In genomic region chr5:76702646-76703045, GRCm38 (mm10) we compare ENCODE assay signal across 8 mouse cellular contexts. TPM values are rescaled to one million over a fixed set of nuclear protein-coding genes. Genes with fewer than 3 reads are reported as not detected.
DNase-seq lines count a peak whose midpoint lies in the region; ATAC-seq lines count a peak whose summit lies in the region.

No protein-coding gene starts in this region.

- no peak overlapping the region for H3K27ac ChIP-seq in kidney, embryonic 15.5 days
- peak overlapping the region; percentile 35; the same call in 1 of the 2 replicates for H3K27ac ChIP-seq in forebrain, embryonic 14.5 days (ENCODE audit: low read depth, low read length)

- H3K4me3 ChIP-seq in kidney, embryonic 15.5 days (replicated peaks), result no peak overlapping the region
- no peak overlapping the region for H3K4me3 ChIP-seq in forebrain, embryonic 14.5 days (ENCODE audit: low read depth, low read length)

- no peaks in the 10 kb centered on the region for H3K9me3 ChIP-seq in kidney, embryonic 15.5 days (replicated peaks)
- H3K9me3 ChIP-seq in forebrain, embryonic 14.5 days (replicated peaks; ENCODE audit: control insufficient read depth, low read length), result no peaks in the 10 kb centered on the region

- H3K9ac ChIP-seq in kidney, embryonic 15.5 days, result no peak overlapping the region
- no peak overlapping the region for H3K9ac ChIP-seq in forebrain, embryonic 14.5 days (ENCODE audit: low read length)

- no peaks in the 10 kb centered on the region for H3K27me3 ChIP-seq in kidney, embryonic 15.5 days
- no peaks in the 10 kb centered on the region for H3K27me3 ChIP-seq in forebrain, embryonic 14.5 days (replicated peaks; ENCODE audit: control insufficient read depth, insufficient read depth, low read length)

- no peak for DNase-seq in kidney, adult 8-10 months
- DNase-seq in R1 (ENCODE audit: low read depth, low spot score), result peak; percentile 31
- DNase-seq in forebrain, embryonic 14.5 days (ENCODE audit: low spot score), result no peak
- peak; percentile 13 for DNase-seq in lung, postnatal 14 days
- DNase-seq in spleen, postnatal 36 days (ENCODE audit: low spot score in 2 of 2), result no peak
- DNase-seq in frontal cortex, postnatal 14 days (ENCODE audit: low spot score in 2 of 2), result no peak
- no peak for DNase-seq in urinary bladder, postnatal 25 days (ENCODE audit: low spot score)

- 0 out of 2 replicates have a peak overlapping the region, but pooled peaks have one; percentile 7 for H3K4me2 ChIP-seq in kidney, embryonic 15.5 days
- peak overlapping the region; percentile 16; the same call in 1 of the 2 replicates for H3K4me2 ChIP-seq in forebrain, embryonic 14.5 days (ENCODE audit: low read length)

- ATAC-seq in kidney, embryonic 15.5 days (replicated peaks; ENCODE audit: low FRiP score), result no peak
- ATAC-seq in forebrain, embryonic 14.5 days, result no peak

- no peaks in the 10 kb centered on the region for H3K36me3 ChIP-seq in kidney, embryonic 15.5 days
- H3K36me3 ChIP-seq in forebrain, embryonic 14.5 days (ENCODE audit: control insufficient read depth, insufficient read depth, low read length), result no peaks in the 10 kb centered on the region

- WGBS in kidney, embryonic 15.5 days, result 41% methylated on average over 12 of the region's 12 CpGs
- 22% methylated on average over 12 of the region's 12 CpGs for WGBS in forebrain, embryonic 14.5 days

- H3K4me1 ChIP-seq in kidney, embryonic 15.5 days, result peaks cover 7% of the 10 kb centered on the region; the same call in 1 of the 2 replicates
- peaks cover 21% of the 10 kb centered on the region for H3K4me1 ChIP-seq in forebrain, embryonic 14.5 days (ENCODE audit: control insufficient read depth, insufficient read depth, low read length)

RNA-seq across cellular contexts. Expression of gene C530008M17Rik, which starts 46.3 kb away (rescaled TPM):
- polyA plus RNA-seq in kidney, embryonic 15.5 days (2015; fragmentation: Nextera tagmentation; extraction: Ambion mirVana), result 17.2 and 17.3 TPM in 2 replicates
- 44.6 and 57.5 TPM in 2 replicates for polyA plus RNA-seq in forebrain, embryonic 14.5 days (2014; fragmentation: Nextera tagmentation; extraction: Ambion mirVana)

Comparison
In these comparisons a context has a peak if more than half of its experiments do, and no peak if none do; other contexts are left out.
1. DNase-seq: peak in R1 (single experiment) and lung, postnatal 14 days (single experiment); none in kidney, adult 8-10 months (0 of 2), forebrain, embryonic 14.5 days (single experiment), spleen, postnatal 36 days (0 of 2), frontal cortex, postnatal 14 days (0 of 2) and urinary bladder, postnatal 25 days (single experiment).